Mouse (Mus musculus) stomach, embryonic 16.5 days (tissue): ENCODE results near the gene Orai2. TPM values are rescaled to one million over a fixed set of nuclear protein-coding genes. Genes with fewer than 3 reads are reported as not detected.
"Not testable (repeated sequence)": the region's sequence is repeated elsewhere in the genome, so short reads cannot be mapped to it uniquely, and the experiment has no call there.

Experiments
- ATAC-seq: fragments of 200-750 bp; cut with Nextera tagmentation; 2 replicates; pipeline ENCODE4 v1.8.0; 2017; ENCODE audit warnings: moderate number of reproducible peaks, moderate TSS enrichment; ENCODE audit not compliant: insufficient read depth, low FRiP score
- H3K27ac ChIP-seq: fragments of 300-500 bp; sonication (generic); 2 replicates; pipeline ENCODE4 v1.5.1; 2014; ENCODE audit warnings: low read length
- H3K27me3 ChIP-seq: fragments of 300-500 bp; sonication (generic); 2 replicates; pipeline ENCODE4 v1.6.1; 2014; ENCODE audit warnings: low read length, control low read depth, mixed read lengths; ENCODE audit not compliant: control insufficient read depth, insufficient read depth
- H3K36me3 ChIP-seq: fragments of 300-500 bp; sonication (generic); 2 replicates; pipeline ENCODE4 v1.6.1; 2014; ENCODE audit warnings: low read length; ENCODE audit not compliant: control insufficient read depth, insufficient read depth
- H3K4me1 ChIP-seq: fragments of 300-500 bp; sonication (generic); 2 replicates; pipeline ENCODE4 v1.6.1; 2014; ENCODE audit warnings: low read length, control low read depth, mixed read lengths; ENCODE audit not compliant: control insufficient read depth, insufficient read depth
- H3K4me2 ChIP-seq: fragments of 300-500 bp; sonication (generic); 2 replicates; pipeline ENCODE4 v1.6.1; 2014; ENCODE audit warnings: low read depth, low read length, mixed read lengths
- H3K4me3 ChIP-seq: fragments of 300-500 bp; sonication (generic); replicated peaks from 2 replicates; pipeline ENCODE4 v1.5.1; 2014; ENCODE audit warnings: mild to moderate bottlenecking, low read length
- H3K9ac ChIP-seq: fragments of 300-500 bp; sonication (generic); 2 replicates; pipeline ENCODE4 v1.6.1; 2014; ENCODE audit warnings: low read length
- H3K9me3 ChIP-seq: fragments of 300-500 bp; sonication (generic); replicated peaks from 2 replicates; pipeline ENCODE4 v1.6.1; 2016; ENCODE audit warnings: low read length, control low read depth; ENCODE audit not compliant: control insufficient read depth
- WGBS: fragments of 180-500 bp; shearing (Covaris S2); extraction: QIAGEN DNeasy Blood & Tissue Kit; methylation state at CpG from one replicate; pipeline ENCODE4 v1.1.7; 2014; 5-methylcytosine and 5-hydroxymethylcytosine counted together
- polyA plus RNA-seq: library from polyadenylated mRNA; unstranded; fragments of >200 nt; fragmentation: Nextera tagmentation; extraction: Ambion mirVana; gene quantifications from 2 replicates; pipeline ENCODE4 v1.2.1, GENCODE M21; 2015

The Orai2 gene
- polyA plus RNA-seq, 1 experiment from 2014 or later: 8.4 TPM

GRCm38 (mm10) chr5:136116784-136117112 is 53.8 kb downstream of the Orai2 start:
- peak overlapping the region; percentile 54 for H3K27ac ChIP-seq

GRCm38 (mm10) chr5:136115891-136116783 is 54.4 kb downstream of the Orai2 start, which contains the start of gene Polr2j:
Gene Polr2j, plus strand, starts transcription at chr5:136116631.
- Histone ChIP-seq H3K4me3 (peak within 1 kb of the TSS; percentile 81), H3K9ac (peak within 1 kb of the TSS; percentile 93), H3K4me1 (peaks cover 11% of the 10 kb centered on the region), H3K36me3 (peaks cover 11% of the 10 kb centered on the region; the same call in 1 of the 2 replicates), H3K4me2 (peak within 1 kb of the TSS; percentile 81), H3K27ac (peak within 1 kb of the TSS; percentile 54), H3K27me3 (no peaks in the 10 kb centered on the region), H3K9me3 (no peaks in the 10 kb centered on the region)
- peak; percentile 95 for ATAC-seq
- WGBS: 3% methylated on average over 42 of the region's 42 CpGs

More at GRCm38 (mm10) chr5:136116784-136117112, 53.8 kb downstream of the Orai2 start:
- Histone ChIP-seq H3K9ac (peak overlapping the region; percentile 93), H3K4me1 (peaks cover 11% of the 10 kb centered on the region), H3K9me3 (no peaks in the 10 kb centered on the region), H3K4me3 (peak overlapping the region; percentile 81), H3K36me3 (peaks cover 11% of the 10 kb centered on the region; the same call in 1 of the 2 replicates), H3K4me2 (peak overlapping the region; percentile 81), H3K27me3 (no peaks in the 10 kb centered on the region)
- ATAC-seq: peak; percentile 44; the same call in 1 of the 2 replicates
- WGBS: 1% methylated on average over 22 of the region's 22 CpGs

DNA sequence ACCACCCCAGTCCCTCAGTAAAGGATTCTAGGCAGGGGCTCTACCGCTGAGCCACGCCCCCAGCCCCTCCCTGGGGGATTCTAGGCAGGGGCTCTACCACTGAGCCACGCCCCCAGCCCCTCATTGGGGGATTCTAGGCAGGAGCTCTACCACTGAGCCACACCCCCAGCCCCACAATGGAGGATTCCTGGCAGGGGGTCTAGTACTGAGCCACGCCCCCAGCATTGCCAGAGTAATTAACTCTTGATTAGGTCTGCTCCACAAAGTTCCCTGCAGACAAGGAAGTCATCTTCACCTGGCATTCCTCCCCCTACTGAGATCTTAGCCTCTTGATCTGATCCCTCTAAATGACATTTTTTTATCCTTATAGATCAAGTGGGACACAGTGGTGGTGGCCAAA is 57.0 kb downstream of the Orai2 start:
- H3K27ac ChIP-seq, H3K9ac ChIP-seq, ATAC-seq, H3K4me2 ChIP-seq, H3K4me3 ChIP-seq, H3K9me3 ChIP-seq, H3K36me3 ChIP-seq, H3K27me3 ChIP-seq: not testable (repeated sequence)
- WGBS: 47% methylated on average over 4 of the region's 4 CpGs
- H3K4me1 ChIP-seq: peaks cover 11% of the 10 kb centered on the region

DNA sequence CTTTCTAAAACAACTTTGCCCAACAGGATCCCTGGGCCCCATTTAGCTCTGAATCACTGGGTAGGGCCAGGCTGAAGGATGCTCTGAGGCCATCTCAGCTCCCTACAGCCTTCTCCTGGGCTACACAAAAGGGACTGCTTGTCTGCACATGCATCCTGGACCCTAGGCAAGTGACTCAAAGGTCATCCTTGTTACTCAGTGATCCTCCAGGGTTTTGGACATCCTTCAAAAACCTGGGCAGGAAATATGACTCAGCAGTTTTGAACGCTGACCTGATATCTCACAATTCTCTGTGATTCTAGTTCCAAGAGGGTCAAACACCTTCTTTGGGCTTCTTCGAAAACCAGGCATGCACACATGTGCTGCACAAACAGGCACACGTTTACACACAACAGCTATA is 61.5 kb downstream of the Orai2 start:
- no peak for ATAC-seq
- peaks cover 4% of the 10 kb centered on the region for H3K9me3 ChIP-seq
- no peak overlapping the region for H3K4me2 ChIP-seq
- H3K4me3 ChIP-seq: no peak overlapping the region
- WGBS: 75% methylated on average over 3 of the region's 3 CpGs
- H3K27me3 ChIP-seq: no peaks in the 10 kb centered on the region
- H3K9ac ChIP-seq: no peak overlapping the region
- H3K4me1 ChIP-seq: no peaks in the 10 kb centered on the region
- H3K27ac ChIP-seq: no peak overlapping the region
- H3K36me3 ChIP-seq: no peaks in the 10 kb centered on the region

DNA sequence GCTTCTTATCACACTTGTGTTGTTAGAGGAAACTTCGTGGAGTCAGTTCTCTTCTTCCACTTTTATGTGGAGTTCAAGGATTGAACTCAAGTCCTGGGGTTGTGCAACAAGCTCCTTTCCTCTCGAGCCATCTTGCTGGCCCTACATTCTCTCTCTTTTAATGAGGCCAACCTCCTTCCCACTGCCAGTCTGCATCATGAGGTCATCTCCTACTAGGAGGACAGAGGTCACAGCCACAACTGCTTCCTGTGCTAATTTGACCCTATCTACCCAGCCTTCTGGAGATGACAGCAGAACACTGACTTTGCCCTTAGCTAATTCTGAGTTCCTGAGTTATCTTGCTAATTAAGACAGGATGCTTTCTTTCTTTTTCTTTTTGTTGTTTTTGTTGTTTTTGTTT is 62.0 kb downstream of the Orai2 start:
- Histone ChIP-seq H3K9ac (no peak overlapping the region), H3K36me3 (no peaks in the 10 kb centered on the region), H3K4me2 (no peak overlapping the region), H3K27ac (no peak overlapping the region), H3K9me3 (peaks cover 4% of the 10 kb centered on the region), H3K4me3 (no peak overlapping the region), H3K27me3 (no peaks in the 10 kb centered on the region), H3K4me1 (no peaks in the 10 kb centered on the region)
- 51% methylated on average over 2 of the region's 2 CpGs for WGBS
- ATAC-seq: no peak

DNA sequence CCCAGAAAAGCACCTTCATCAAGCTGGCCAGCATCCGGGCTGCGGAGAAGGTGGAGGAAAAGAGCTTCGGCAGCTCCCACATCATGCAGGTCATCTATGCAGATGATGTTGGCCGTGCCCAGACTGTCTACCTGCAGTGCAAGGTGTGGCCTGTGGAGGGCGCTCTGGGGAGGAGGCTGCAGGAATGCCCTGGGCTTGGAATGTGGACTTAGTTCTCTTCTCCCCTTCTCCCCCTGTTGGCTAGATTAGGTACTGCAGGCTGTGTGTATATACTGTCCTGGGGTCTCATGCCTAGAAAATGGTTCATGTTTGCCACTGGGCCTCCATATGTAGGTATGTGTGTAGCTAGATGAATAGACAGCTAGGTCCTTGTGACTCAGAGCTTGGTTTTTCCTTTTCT is 66.0 kb downstream of the Orai2 start:
- peaks cover 4% of the 10 kb centered on the region for H3K9me3 ChIP-seq
- H3K27ac ChIP-seq: no peak overlapping the region
- H3K4me2 ChIP-seq: no peak overlapping the region
- peaks cover 4% of the 10 kb centered on the region; the same call in 1 of the 2 replicates for H3K4me1 ChIP-seq
- 86% methylated on average over 5 of the region's 5 CpGs for WGBS
- H3K9ac ChIP-seq: no peak overlapping the region
- H3K4me3 ChIP-seq: no peak overlapping the region
- ATAC-seq: no peak
- H3K27me3 ChIP-seq: no peaks in the 10 kb centered on the region
- H3K36me3 ChIP-seq: no peaks in the 10 kb centered on the region

DNA sequence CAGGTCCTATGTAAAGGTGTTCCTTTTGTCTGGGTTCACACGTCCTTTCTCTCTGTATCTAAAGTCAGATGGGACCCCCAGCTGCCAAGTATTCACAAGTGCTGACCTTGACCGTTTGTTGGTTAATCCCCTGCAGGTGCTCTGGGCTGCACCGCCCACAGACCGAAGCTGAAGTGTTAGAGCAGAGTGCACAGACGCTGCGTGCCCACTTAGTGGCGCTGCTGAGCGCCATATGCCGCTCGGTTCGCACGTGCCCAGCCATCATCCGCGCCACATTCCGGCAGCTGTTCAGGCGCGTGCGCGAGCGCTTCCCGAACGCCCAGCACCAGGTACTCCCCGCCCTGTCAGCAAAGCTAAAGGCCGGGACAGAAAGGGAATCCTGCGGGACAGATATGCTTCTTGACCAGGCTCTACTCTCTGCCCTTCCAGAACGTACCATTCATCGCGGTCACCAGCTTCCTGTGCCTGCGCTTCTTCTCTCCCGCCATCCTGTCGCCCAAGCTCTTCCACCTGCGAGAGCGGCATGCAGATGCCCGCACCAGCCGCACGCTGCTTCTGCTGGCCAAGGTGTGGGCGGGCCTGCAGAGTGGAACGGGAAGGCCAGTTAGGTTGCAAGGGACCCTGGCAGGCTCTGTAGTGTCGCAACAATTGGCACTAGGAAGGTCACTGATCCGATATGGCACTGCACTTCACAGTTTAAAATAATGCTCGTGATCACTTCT is 68.3 kb downstream of the Orai2 start:
- Histone ChIP-seq H3K9me3 (peaks cover 4% of the 10 kb centered on the region), H3K4me2 (peak overlapping the region; percentile 58), H3K27ac (no peak overlapping the region), H3K9ac (peak overlapping the region; percentile 56), H3K4me1 (peaks cover 4% of the 10 kb centered on the region; the same call in 1 of the 2 replicates), H3K4me3 (peak overlapping the region; percentile 36), H3K36me3 (no peaks in the 10 kb centered on the region), H3K27me3 (no peaks in the 10 kb centered on the region)
- 8% methylated on average over 41 of the region's 41 CpGs for WGBS
- ATAC-seq: peak; percentile 85; the same call in 1 of the 2 replicates

DNA sequence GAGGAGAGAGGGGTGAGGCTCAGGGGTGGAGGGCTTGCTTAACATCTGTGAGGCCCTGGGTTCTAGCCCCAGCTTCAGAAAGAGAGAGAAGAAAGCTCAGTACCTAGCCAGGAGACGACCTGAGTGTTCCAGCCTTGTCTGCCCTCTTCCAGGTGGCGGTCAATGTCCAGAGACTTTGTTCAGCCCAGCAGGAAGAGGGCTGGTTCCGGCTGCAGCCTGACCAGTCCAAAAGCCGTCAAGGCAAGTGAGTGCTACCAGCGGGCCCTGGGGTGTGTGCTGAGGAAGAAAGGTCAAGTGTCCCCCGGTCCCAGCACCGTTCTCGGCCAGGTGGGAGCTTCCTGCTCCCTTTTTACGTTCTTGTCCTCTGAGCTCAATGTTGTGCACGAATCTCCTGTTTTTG is 72.0 kb downstream of the Orai2 start:
- H3K9ac ChIP-seq: no peak overlapping the region
- 85% methylated on average over 10 of the region's 10 CpGs for WGBS
- peaks cover 4% of the 10 kb centered on the region; the same call in 1 of the 2 replicates for H3K4me1 ChIP-seq
- no peak overlapping the region for H3K4me2 ChIP-seq
- H3K27ac ChIP-seq: no peak overlapping the region
- H3K4me3 ChIP-seq: no peak overlapping the region
- no peak for ATAC-seq
- no peaks in the 10 kb centered on the region for H3K36me3 ChIP-seq
- H3K9me3 ChIP-seq: no peaks in the 10 kb centered on the region
- H3K27me3 ChIP-seq: no peaks in the 10 kb centered on the region
